Mouse (Mus musculus): ENCODE measurements around the gene Tmem238. TPM values are rescaled to one million over a fixed set of nuclear protein-coding genes. Genes with fewer than 3 reads are reported as not detected.

The Tmem238 gene
- polyA plus RNA-seq (2012; rRNA removed): 2.8 and 3.2 TPM in 2 replicates

DNA sequence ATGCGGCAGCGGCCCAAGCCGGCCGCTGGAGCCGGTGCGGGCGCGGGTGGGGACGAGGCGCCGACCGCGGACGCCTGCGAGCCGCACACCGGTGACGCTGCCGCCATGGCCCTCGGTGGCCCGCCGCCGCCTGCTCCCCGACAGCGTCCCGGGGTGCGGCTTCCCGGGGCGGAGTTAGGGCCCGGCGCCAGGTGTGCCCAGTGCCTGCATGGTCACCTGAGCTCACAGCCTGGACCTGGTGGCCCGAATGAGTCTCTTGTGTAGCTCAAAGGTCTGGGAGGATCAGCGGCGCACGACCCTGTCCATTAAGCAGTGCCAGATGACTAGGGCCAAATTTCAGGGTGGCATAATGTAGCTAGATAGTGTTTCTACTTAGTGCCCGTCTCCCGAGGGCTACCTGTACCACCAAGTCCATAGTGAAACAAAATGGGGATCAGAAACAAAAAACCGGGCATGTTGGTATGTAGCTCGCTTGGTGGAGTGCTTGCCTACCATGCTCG lies at the start of gene Tmem238:
TSS of gene Tmem238 (minus strand) at position 221 of the 500 bp plus-strand sequence.

DNA sequence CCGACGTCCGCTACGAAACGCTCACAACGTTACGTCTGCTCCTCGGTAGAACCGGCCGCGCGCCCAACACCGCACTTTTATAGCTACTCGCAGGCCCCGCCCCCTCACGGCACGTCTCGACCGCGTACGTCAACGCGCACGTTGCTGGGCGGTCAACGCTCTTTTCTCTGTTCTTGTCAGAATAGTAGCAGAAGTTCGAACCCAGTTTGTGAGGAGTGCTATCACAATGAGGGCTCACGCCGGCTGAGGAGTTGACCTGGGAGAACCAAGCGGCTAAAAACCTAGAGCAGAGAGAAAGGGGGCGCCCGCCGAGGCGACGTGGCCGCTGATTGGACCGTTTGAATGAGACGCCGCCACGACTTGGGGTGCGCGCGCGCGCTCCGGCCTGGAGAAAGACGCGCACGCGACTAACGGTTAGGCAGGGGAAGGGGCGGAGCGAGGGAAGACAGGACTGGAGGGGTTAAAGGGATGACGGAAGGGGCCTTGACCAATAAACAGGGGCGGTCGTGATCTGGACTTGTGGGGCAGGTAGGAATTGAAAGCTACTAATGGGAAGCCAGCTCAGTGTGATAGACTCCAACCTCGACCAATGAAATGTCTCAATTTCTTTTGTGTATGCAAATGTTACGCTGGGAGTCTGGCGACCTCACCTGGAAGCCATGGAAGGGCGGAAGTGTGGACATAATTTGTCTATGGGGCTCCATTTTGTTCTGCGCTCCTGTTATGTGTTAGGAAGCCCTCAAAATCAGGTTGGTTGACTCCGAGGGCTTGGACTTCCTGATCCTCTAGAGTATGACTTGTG lies 23.0 kb upstream of the Tmem238 start, which contains the start of gene Ube2s:
TSS of gene Ube2s (minus strand) at position 288 of the 802 bp plus-strand sequence.

DNA sequence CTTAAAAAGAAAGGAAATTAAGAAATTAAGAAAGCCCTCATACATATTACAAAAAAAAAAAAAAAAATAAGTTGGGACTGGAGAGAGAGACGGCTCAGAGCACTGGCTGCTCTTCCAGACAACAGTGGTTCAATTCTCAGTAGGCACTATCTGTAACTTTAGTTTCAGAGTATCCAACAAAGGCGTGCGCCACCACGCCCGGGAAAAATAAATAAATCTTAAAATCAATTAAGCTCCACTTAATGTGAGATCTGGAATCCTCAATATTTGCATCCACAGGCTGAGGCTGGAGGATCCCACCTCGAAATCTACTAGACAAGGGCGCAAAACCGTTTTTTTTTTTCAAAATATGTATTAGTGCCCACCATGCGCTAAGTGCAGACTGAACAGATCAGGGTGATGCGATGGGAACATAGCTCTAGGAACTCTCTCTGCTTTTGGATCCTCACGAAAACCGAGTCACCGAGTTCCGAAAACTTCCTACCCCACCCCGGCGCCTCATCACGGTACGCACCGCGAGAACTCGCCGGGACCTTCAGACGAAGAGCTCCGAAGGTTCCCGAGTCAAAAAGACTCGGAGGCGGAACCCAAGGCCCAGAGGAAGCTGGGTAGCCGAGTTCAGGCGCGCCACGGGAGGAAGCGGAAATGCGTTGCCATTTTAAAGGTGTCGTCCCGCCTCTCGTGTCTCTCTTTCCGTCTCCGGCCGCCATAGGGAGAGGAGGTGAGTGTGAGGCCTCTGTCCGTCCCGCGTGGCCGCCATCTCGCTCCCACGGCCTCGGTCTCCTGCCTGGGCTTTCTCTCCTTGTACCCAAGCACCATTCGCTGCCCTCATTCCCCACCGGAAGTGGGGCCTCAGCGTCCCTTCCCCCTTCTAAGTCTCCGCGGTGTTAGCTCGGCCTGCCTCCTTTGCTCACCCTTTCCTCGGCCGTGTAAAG lies 3.1 kb upstream of the Tmem238 start, which contains the start of gene Rpl28:
TSS of gene Rpl28 (plus strand) at position 597 of the 935 bp plus-strand sequence.

DNA sequence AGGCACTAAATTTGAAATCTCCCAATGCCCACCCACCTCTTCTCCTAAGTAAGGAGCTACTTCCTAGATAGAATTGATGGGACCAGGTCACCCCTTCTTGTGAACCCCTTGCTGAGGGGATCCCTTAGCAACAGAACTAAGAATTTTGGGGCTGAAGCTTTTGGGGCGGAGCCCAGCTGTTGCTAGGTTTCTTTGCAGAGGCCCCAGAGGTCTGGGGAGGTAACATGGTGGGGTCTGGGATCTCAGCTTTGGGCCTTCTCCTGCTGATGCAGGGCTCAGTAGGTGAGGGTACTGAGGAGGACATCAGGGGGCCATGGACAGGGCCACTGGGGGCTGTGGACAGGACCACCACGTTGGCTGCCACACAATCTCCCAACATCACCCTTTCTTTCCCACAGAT lies 6.7 kb downstream of the Tmem238 start, which contains the start of the genes Il11 and Tmem190:
TSS of gene Il11 (minus strand) at position 101 of the 400 bp plus-strand sequence.
TSS of gene Tmem190 (plus strand) at position 179 of the 400 bp plus-strand sequence.

DNA sequence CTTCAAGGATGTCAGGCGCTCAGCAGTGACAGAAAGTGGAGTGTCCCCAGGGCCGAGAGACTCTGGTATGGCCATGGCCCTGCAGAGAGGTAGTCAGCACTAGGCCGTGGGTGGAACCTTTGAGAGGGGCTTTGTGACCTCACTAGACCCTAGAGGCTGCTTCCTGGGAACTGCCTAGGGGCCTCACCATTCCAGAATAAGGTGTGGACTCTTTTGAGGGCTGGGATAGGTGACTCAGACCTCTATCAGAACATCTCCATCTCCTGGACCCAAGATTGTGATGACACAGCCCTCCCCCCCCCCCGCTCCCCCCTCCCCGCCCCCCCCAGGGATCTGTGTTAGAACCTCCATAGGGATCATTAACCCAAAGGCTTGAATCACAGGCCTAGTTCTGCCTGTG lies 18.3 kb downstream of the Tmem238 start, which contains the start of gene Fam71e2:
TSS of gene Fam71e2 (minus strand) at position 101 of the 400 bp plus-strand sequence.

DNA sequence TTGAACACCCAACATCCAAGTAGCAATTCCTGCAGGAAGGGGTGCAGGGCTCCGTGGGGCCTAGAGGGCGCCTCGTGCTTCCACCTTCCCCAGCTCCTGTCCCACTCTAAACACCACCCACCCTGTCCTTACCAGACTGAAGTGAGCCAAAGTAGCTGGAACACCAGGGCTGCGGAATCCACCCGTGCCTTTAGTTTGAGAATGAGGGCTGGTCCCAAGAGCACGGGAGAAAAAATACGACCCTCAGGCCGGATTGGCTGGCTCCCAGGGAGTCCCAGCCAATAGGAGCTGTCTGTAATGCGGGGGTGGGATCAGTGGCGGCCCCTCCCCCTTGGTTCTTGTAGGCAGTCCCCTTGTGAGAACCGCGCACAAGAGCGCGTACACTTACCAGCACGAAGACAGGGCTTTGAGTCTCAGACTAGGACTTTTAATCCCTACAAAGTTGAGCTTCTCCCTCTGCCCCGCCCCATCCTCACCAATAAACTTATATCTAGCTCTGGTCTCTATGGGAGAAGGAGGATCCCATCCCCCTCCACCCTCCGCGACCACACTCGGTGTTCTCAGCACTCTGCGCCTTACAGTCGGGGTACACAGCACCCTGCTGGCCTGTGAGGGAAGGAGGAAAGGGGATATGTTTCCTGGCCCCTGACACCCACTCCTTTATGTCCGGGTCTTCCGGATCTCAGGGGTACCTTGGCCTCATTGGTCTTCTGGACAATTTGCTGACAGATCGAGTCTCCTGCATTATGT lies 36.5 kb downstream of the Tmem238 start, which contains the start of gene Cox6b2:
TSS of gene Cox6b2 (minus strand) at position 274 of the 750 bp plus-strand sequence.

DNA sequence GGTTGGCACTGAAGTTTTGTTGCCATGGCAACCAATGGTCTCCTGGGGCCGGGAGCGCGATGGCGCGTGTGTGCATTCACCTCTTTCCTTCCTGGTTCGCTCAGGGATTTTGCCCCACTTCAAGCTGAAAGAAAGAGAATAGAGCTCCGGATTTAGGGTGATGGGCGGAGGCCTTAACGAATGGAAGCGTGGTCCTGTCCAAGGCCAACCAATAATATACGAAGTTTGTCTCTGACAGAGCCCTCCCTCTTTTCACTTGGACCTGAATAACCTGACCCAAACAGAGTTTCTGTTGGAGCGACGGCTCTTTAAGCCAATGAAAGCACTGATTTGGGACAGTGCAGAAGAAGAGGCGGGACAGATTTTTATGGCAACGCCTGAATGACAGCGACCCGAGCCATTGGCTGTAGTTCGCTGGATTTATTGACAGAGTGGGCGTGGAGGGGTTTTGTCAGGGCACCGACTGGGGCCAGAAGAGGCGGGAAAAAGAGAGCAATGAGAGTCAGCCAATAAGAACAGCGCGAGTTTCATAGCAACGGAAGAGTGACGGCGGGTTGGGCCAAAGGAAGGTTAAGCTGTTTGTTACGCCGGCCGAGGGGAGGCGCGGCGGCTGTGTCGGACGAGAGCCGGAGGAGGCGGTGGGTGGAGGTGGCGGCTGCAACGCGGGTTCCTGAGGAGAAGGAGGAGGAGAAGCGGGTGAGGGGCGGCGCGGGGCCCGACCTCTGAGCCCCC lies 49.7 kb downstream of the Tmem238 start, which contains the start of gene Kmt5c:
TSS of gene Kmt5c (plus strand) at position 572 of the 732 bp plus-strand sequence.

Other genes with a start within 250 kb of the Tmem238 start
- 11.1 and 11.5 TPM in 2 replicates for gene Syt5, start 242.1 kb downstream of the Tmem238 start, polyA plus RNA-seq (2012; rRNA removed)
- gene Ptprh, start 185.6 kb downstream of the Tmem238 start, polyA plus RNA-seq (2012; rRNA removed): 0.14 and 0.18 TPM in 2 replicates
- 25.3 and 29.9 TPM in 2 replicates for gene Tmem86b, start 158.2 kb downstream of the Tmem238 start, polyA plus RNA-seq (2012; rRNA removed)
- gene Ppp6r1, start 130.6 kb downstream of the Tmem238 start, polyA plus RNA-seq (2012; rRNA removed): 80.4 and 91.8 TPM in 2 replicates
- gene Hspbp1, start 104.6 kb downstream of the Tmem238 start, polyA plus RNA-seq (2012; rRNA removed): 57.7 and 58.5 TPM in 2 replicates
- gene Brsk1, start 99.1 kb downstream of the Tmem238 start, polyA plus RNA-seq (2012; rRNA removed): 43.1 and 53.5 TPM in 2 replicates
- gene Tmem150b, start 64.4 kb downstream of the Tmem238 start, polyA plus RNA-seq (2012; rRNA removed): 0.12 TPM in 1 of 2 replicates, not detected in the other
- gene Kmt5c, start 49.5 kb downstream of the Tmem238 start, polyA plus RNA-seq (2012; rRNA removed): 164 and 180 TPM in 2 replicates
- 73.2 and 102 TPM in 2 replicates for gene Cox6b2, start 36.6 kb downstream of the Tmem238 start, polyA plus RNA-seq (2012; rRNA removed)
- gene Fam71e2, start 18.4 kb downstream of the Tmem238 start, polyA plus RNA-seq (2012; rRNA removed): not detected in 2 replicates
- 0.10 and 0.12 TPM in 2 replicates for gene Il11, start 6.8 kb downstream of the Tmem238 start, polyA plus RNA-seq (2012; rRNA removed)
- gene Tmem190, start 6.7 kb downstream of the Tmem238 start, polyA plus RNA-seq (2012; rRNA removed): not detected in 2 replicates
- gene Rpl28, start 3.2 kb upstream of the Tmem238 start, polyA plus RNA-seq (2012; rRNA removed): 672 and 775 TPM in 2 replicates
- gene Ube2s, start 22.9 kb upstream of the Tmem238 start, polyA plus RNA-seq (2012; rRNA removed): 468 and 512 TPM in 2 replicates
- gene Shisa7, start 55.0 kb upstream of the Tmem238 start, polyA plus RNA-seq (2012; rRNA removed): 14.0 and 22.4 TPM in 2 replicates
- gene Isoc2b, start 80.6 kb upstream of the Tmem238 start, polyA plus RNA-seq (2012; rRNA removed): 2.3 and 2.8 TPM in 2 replicates
- gene Isoc2a, start 87.5 kb upstream of the Tmem238 start, polyA plus RNA-seq (2012; rRNA removed): 9.2 TPM in 2 replicates
- gene Gm36210, start 116.9 kb upstream of the Tmem238 start, polyA plus RNA-seq (2012; rRNA removed): 0.17 and 0.24 TPM in 2 replicates
- 11.2 and 12.9 TPM in 2 replicates for gene Zfp628, start 125.6 kb upstream of the Tmem238 start, polyA plus RNA-seq (2012; rRNA removed)
- gene Nat14, start 132.4 kb upstream of the Tmem238 start, polyA plus RNA-seq (2012; rRNA removed): 7.2 and 22.6 TPM in 2 replicates
- 5.9 and 6.9 TPM in 2 replicates for gene Ssc5d, start 136.1 kb upstream of the Tmem238 start, polyA plus RNA-seq (2012; rRNA removed)
- gene Sbk2, start 174.8 kb upstream of the Tmem238 start, polyA plus RNA-seq (2012; rRNA removed): 0.41 and 0.44 TPM in 2 replicates
- gene Sbk3, start 181.5 kb upstream of the Tmem238 start, polyA plus RNA-seq (2012; rRNA removed): 0.06 and 0.21 TPM in 2 replicates
- gene Zfp579, start 206.5 kb upstream of the Tmem238 start, polyA plus RNA-seq (2012; rRNA removed): 98.6 and 106 TPM in 2 replicates
- 6.5 and 9.5 TPM in 2 replicates for gene Zfp524, start 224.8 kb upstream of the Tmem238 start, polyA plus RNA-seq (2012; rRNA removed)
- 48.2 and 52.4 TPM in 2 replicates for gene Fiz1, start 225.0 kb upstream of the Tmem238 start, polyA plus RNA-seq (2012; rRNA removed)
- gene Gm44973, start 225.8 kb upstream of the Tmem238 start, polyA plus RNA-seq (2012; rRNA removed): not detected in 2 replicates
- 34.0 and 43.5 TPM in 2 replicates for gene Zfp865, start 230.7 kb upstream of the Tmem238 start, polyA plus RNA-seq (2012; rRNA removed)
- 11.1 and 13.0 TPM in 2 replicates for gene Ccdc106, start 230.9 kb upstream of the Tmem238 start, polyA plus RNA-seq (2012; rRNA removed)
- gene 4632433K11Rik, start 244.5 kb upstream of the Tmem238 start, polyA plus RNA-seq (2012; rRNA removed): not detected in 2 replicates
- 2.4 and 4.1 TPM in 2 replicates for gene Zfp784, start 248.8 kb upstream of the Tmem238 start, polyA plus RNA-seq (2012; rRNA removed)